Mouse (Mus musculus) small intestine, adult 2 months (tissue): ENCODE results near the gene Hist1h3g.

Experiments used
- CTCF ChIP-seq: fragments of 200-500 bp; IDR thresholded peaks from 2 replicates; pipeline ENCODE4 v1.5.1; 2012; ENCODE audit warnings: low read depth, mild to moderate bottlenecking, control low read depth, inconsistent platforms, low read length, moderate library complexity, mixed read lengths; ENCODE audit not compliant: insufficient replicate concordance, insufficient read length; ENCODE audit errors: extremely low read depth
- POLR2A ChIP-seq: fragments of 200-500 bp; IDR thresholded peaks from 2 replicates; pipeline ENCODE4 v1.6.1; 2012; ENCODE audit warnings: low read depth, mild to moderate bottlenecking, control low read depth, inconsistent platforms, low read length, moderate library complexity

DNA sequence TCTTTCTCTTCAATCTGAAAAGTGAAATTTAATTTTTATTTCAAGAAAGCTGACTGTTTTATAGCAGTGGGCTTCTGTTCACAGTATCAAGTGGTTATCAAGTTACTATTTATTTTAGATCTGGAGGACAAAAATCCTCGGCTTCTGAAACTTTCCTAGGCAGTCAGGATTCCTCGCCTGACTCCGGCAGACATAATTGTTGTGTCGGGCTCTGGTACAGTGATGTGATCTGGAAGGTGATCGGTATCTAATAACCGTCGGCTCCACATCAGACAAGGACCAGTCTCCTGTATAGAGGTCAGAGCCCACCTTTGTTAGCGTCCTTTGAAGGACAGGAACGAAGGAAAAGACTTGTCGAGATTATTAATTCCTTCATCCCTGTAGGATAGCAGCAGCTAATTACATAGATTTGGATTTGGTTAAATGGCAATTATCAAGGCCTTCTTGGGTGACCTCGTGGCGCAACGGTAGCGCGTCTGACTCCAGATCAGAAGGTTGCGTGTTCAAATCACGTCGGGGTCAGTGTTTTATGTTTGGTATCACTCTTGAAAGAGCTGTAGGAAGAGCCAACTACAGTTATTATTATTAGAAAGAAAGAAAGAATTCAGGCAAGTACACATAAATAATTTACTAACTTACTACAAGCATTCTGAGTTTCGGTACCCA lies 37.4 kb upstream of the Hist1h3g start:
- no peak for TF ChIP-seq CTCF
- no peak for TF ChIP-seq POLR2A
